Mouse (Mus musculus) lung, adult 10 weeks (tissue): Measurements from ENCODE around the gene Gm8298. TPM values are rescaled to one million over a fixed set of nuclear protein-coding genes. Genes with fewer than 3 reads are reported as not detected.

Experiments used
- polyA plus RNA-seq: library from polyadenylated mRNA; stranded (reverse); fragments of 350-450 nt; fragmentation: Illumina TruSeq; extraction: RNeasy Lipid Tissue Mini Kit (QIAGEN cat#74804); gene quantifications from one replicate; pipeline ENCODE4 v1.2.3, GENCODE M21; 2014; ENCODE audit warnings: low read depth, low replicate concordance; ENCODE audit not compliant: insufficient read depth

Gm8298 gene
- polyA plus RNA-seq, result not detected

GRCm38 (mm10) chr3:59860751-59861150 is at the start of gene Gm8298:
Gene Gm8298, plus strand, starts transcription at chr3:59861051.

GRCm38 (mm10) chr3:59924914-59925313 is 64.1 kb downstream of the Gm8298 start, which contains the start of gene C130079G13Rik:
Gene C130079G13Rik, plus strand, starts transcription at chr3:59925214.

Other genes with a start within 250 kb of the Gm8298 start
- not detected for gene Gm5538, start 131.3 kb upstream of the Gm8298 start, polyA plus RNA-seq
- not detected for gene C130079G13Rik, start 64.2 kb downstream of the Gm8298 start, polyA plus RNA-seq
- gene Aadacl2, start 145.7 kb downstream of the Gm8298 start, polyA plus RNA-seq, result not detected
- 0.19 TPM for gene Aadac, start 164.7 kb downstream of the Gm8298 start, polyA plus RNA-seq
- 0.59 TPM for gene Sucnr1, start 220.8 kb downstream of the Gm8298 start, polyA plus RNA-seq